Mouse (Mus musculus) layer of hippocampus, postnatal 10 days (tissue): Measurements from ENCODE around the gene Gm11562. TPM values are rescaled to one million over a fixed set of nuclear protein-coding genes. Genes with fewer than 3 reads are reported as not detected.
"Not testable (repeated sequence)": the region's sequence is repeated elsewhere in the genome, so short reads cannot be mapped to it uniquely, and the experiment has no call there.

Experiments used
- DNase-seq, 2 experiments: peaks; one replicate each; pipeline ENCODE4 v3.0.0; 2021; ENCODE audit warnings: low spot score in 2 of 2
- long read RNA-seq: library from polyadenylated mRNA; stranded (forward); transcript quantifications from one replicate; pipeline ENCODE4 v2.0.0, GENCODE M21; 2023
- total RNA-seq, 2 experiments: library from RNA; stranded (reverse); gene quantifications; 2 replicates each; pipeline ENCODE4 v1.2.3; 2021

Gm11562 gene
- not detected for total RNA-seq
- long read RNA-seq: 0 reads

GRCm38 (mm10) chr11:99620335-99620734 lies at the start of gene Gm11562:
Gm11562 (minus strand) TSS chr11:99620435.
- no peak for DNase-seq

- DNase-seq: no peak
Measured at GRCm38 (mm10) chr11:99665860-99666259, 45.6 kb upstream of the Gm11562 start, which contains the start of gene Krtap4-6. Krtap4-6 (minus strand) TSS chr11:99665960.

- no peak for DNase-seq
Measured at GRCm38 (mm10) chr11:99662802-99663201, 42.6 kb upstream of the Gm11562 start.

GRCm38 (mm10) chr11:99659256-99659655 lies 39.0 kb upstream of the Gm11562 start:
- no peak for DNase-seq

- not testable (repeated sequence) for DNase-seq
Measured at GRCm38 (mm10) chr11:99658467-99659010, 38.3 kb upstream of the Gm11562 start, which contains the start of gene Gm11563. Gm11563 (minus strand) TSS chr11:99658960.

- no peak for DNase-seq
Measured at GRCm38 (mm10) chr11:99657051-99657450, 36.8 kb upstream of the Gm11562 start.

- no peak for DNase-seq
Measured at GRCm38 (mm10) chr11:99650136-99650535, 29.9 kb upstream of the Gm11562 start, which contains the start of gene Gm11555. Gm11555 (minus strand) TSS chr11:99650236.

GRCm38 (mm10) chr11:99646444-99646843 lies 26.2 kb upstream of the Gm11562 start:
- peak in 1 of 2 experiments; percentile 16 for DNase-seq

GRCm38 (mm10) chr11:99644351-99644750 lies 24.1 kb upstream of the Gm11562 start:
- DNase-seq: no peak

- not testable (repeated sequence) for DNase-seq
Measured at GRCm38 (mm10) chr11:99643635-99644139, 23.5 kb upstream of the Gm11562 start, which contains the start of gene Krtap4-7. Krtap4-7 (minus strand) TSS chr11:99644089.

- DNase-seq: no peak
Measured at GRCm38 (mm10) chr11:99640926-99641325, 20.7 kb upstream of the Gm11562 start.

- DNase-seq: no peak
Measured at GRCm38 (mm10) chr11:99637086-99637485, 16.9 kb upstream of the Gm11562 start.

- DNase-seq: no peak
Measured at GRCm38 (mm10) chr11:99634653-99635134, 14.5 kb upstream of the Gm11562 start, which contains the start of gene Krtap4-2. Krtap4-2 (minus strand) TSS chr11:99635084.

GRCm38 (mm10) chr11:99633293-99633692 lies 13.1 kb upstream of the Gm11562 start:
- DNase-seq: no peak

- no peak for DNase-seq
Measured at GRCm38 (mm10) chr11:99630890-99631289, 10.7 kb upstream of the Gm11562 start.

GRCm38 (mm10) chr11:99628138-99628537 lies 7.9 kb upstream of the Gm11562 start, which contains the start of gene Krtap4-1:
Krtap4-1 (minus strand) TSS chr11:99628238.
- no peak for DNase-seq

- DNase-seq: no peak
Measured at GRCm38 (mm10) chr11:99614796-99615363, 5.4 kb downstream of the Gm11562 start, which contains the start of gene Krtap2-4. Krtap2-4 (minus strand) TSS chr11:99614846.

- not testable (repeated sequence) for DNase-seq
Measured at GRCm38 (mm10) chr11:99610089-99610488, 10.1 kb downstream of the Gm11562 start, which contains the start of gene Gm11937. Gm11937 (minus strand) TSS chr11:99610189.

- peak; percentile 10 to 17 for DNase-seq
Measured at GRCm38 (mm10) chr11:99609126-99609525, 11.1 kb downstream of the Gm11562 start.

GRCm38 (mm10) chr11:99603208-99603607 lies 17.0 kb downstream of the Gm11562 start, which contains the start of gene Gm11938:
Gm11938 (minus strand) TSS chr11:99603308.
- DNase-seq: not testable (repeated sequence)

GRCm38 (mm10) chr11:99597742-99598141 lies 22.5 kb downstream of the Gm11562 start, which contains the start of gene Krtap9-3:
Krtap9-3 (minus strand) TSS chr11:99598105.
- DNase-seq: not testable (repeated sequence)

- no peak for DNase-seq
Measured at GRCm38 (mm10) chr11:99590981-99591380, 29.3 kb downstream of the Gm11562 start, which contains the start of gene Krtap1-3. Krtap1-3 (minus strand) TSS chr11:99591339.
